Mouse (Mus musculus) c-Kit-positive CD71-positive TER-119-positive erythroid progenitor cells, embryonic 14.5 days (primary cell): ENCODE measurements around the gene Ndufs6.

ENCODE experiments used
- DNase-seq: peaks from one replicate; pipeline ENCODE4 v3.0.0-alpha.2; 2013; ENCODE audit warnings: low spot score

Ndufs6 gene

DNA sequence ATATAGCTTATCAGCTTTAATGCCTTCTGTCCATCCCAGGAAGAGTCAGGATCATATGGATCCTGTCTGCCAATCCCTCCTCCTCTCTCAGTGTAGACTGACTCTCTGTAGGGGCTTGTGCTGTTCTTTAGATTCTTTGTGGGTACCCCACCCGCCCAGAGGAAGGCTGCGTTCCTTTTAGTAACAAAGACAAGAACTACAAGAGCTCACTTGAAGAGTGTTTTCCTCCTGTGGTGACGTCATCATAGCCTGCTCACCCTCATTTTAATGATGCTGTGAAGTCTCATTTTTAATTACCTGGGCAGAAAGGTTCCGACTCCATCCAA lies 22.3 kb downstream of the Ndufs6 start:
- no peak for DNase-seq

DNA sequence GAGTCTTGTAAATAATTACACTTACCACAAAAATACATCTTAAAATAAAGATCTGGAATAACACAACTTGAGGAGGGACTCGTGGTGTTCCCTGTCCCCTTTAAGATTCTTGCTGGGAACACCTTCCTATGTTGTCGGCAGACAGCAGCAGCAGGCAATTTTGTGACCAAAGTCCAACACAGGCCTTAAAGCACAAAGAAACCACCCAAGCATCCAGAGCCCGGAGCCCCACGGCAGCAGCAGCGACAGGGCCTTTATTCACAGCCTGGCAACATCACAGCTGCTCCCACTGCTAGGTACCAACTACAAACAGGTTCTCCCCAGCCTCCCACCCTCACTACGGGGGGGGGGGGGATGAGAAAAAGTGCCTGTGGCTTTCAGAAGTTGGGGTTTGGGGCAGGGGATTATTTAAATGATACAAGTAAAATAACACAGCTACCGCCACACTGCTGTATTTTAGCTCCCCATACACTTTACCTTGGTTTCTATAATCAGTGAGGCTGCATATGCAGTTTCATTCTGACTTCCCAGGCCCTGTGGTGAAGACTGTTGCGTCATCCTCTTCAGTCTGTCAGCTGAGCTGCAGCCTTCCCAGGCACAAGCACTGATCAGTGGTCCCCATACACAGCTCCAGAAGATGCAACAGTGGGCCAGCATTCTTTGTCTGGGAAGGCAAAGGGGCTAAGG lies 22.8 kb downstream of the Ndufs6 start:
- DNase-seq = no peak

DNA sequence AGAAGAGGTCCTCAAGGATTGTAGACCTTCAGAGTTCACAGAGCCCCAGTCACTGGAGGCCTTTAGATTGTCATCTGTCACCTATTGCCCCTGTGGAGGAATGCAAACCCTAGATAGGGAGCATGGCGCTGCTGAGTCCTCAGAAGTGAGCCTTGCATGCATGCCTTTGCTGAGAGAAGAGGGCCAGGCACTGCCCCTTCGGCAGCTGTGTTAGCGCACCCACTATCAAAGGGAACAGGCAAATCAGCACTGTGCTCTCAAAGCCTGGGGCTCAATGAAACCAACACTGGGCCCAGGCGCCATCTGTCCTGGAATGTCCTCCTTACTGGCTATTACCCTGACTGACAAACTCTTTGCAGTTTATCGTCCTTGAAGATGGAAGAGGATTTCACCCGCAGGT lies 23.6 kb downstream of the Ndufs6 start:
- no peak for DNase-seq

DNA sequence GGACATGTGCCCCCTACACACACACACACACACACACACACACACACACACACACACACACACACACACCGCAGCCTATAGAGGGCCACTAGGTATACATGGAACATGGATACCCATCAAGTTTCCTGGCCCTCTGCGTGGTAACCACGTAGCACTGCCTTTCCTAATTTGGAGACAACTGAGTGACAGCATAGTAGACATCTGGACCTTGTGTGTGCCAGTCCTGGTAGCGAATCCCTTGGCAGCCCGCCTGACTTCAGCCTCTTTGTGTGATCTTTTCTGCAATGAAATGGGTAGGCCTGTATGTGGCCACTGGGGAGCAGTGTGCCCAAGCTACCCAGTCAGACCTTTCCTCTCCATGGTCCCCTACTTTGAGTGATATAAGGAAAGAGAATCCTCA lies 29.0 kb downstream of the Ndufs6 start:
- DNase-seq = no peak

DNA sequence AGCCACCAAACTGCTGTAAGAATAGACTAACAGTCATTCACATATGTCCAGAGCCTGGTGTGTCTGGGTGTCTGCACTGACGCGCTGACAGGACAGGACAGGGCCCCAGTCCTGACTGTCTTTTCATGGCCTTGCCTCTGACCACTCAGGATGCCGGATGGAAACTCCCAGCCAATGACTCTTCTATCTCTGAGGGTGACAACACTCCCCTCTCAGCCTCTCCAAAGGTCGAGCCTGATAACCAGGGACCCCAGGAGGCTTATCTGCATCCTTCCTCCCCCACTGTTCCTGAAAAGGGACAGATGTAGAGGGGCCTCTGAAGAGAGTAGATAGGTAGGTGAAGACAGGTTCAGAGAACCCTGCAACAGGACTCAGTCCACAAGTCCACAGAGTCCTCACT lies 29.6 kb downstream of the Ndufs6 start:
- DNase-seq = no peak

DNA sequence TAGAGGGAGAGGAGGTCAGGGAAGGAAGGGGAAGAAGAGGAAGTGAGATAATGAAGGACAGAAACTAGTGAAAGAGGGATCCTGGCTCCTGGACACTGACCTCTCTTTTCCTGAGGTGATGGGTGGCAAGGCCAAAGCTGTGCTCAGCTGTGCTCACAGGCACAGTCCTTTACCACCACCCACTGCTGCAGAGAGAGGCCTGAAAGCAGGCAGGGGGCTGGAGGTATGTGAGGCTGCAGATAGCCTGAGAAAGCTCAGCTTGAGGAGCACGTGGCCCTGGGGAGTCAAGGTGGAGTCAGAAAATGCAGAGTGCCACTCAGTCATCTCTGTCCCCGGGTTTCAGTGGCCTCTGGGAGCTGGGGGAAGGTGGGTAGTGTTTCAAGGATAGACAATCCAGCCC lies 37.2 kb downstream of the Ndufs6 start:
- no peak for DNase-seq

DNA sequence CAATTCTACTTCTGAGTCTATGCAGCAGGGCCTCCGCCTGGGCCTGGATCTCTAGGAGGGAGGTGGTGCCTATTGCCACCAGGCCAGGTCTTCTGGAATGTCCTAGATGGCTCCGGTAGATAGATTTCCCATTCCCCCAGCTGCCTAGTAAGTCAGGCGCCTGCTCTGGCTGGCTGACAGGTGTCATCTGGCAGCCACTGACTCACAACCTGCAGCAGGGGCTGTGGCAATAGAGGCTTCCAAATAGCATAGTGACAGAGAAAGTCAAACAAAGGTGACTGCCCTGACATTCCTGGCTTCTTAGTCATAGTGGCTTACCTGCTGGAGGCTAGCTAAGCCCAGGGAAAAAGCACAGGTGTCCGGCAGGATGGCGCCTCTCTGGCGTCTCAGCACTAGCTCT lies 38.1 kb downstream of the Ndufs6 start:
- DNase-seq = no peak

DNA sequence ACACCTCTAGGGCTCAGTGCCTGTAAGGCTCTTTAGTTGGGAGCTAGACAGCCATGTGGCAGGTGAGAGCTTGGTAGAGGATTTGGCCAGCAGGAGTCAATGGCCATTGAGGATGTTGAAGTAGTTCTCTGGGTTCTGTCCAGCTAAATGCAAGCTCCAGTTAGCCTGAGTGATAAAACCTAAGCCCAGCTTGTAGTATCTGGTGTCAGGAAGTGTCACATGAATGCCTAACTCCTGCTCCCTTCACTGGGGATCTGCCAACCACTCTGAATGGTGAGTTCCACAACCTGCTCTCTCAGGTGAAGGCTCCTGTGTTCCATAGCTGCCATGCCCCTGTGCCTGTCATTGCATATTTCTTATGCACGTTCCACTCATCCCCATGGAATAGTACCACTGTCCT lies 44.8 kb downstream of the Ndufs6 start:
- no peak for DNase-seq

DNA sequence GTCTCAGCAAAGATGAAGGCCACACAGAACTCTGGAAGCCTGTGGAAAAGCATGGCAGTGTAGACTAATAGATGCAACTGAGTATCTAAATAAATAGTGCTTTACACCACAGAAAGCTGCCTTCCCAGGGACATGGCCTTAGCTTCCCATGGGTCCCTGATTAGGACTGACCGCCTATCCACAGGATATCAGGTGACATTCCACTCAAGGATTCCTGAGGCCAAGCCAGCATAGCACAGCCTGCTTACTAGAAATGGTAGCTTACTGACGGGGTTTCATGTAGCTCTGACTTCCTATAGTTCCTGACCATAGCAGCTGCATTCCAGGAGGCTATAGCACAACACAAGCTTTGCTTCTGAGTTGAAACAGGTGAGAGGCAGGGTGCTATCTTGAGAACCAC lies 45.9 kb downstream of the Ndufs6 start:
- no peak for DNase-seq

DNA sequence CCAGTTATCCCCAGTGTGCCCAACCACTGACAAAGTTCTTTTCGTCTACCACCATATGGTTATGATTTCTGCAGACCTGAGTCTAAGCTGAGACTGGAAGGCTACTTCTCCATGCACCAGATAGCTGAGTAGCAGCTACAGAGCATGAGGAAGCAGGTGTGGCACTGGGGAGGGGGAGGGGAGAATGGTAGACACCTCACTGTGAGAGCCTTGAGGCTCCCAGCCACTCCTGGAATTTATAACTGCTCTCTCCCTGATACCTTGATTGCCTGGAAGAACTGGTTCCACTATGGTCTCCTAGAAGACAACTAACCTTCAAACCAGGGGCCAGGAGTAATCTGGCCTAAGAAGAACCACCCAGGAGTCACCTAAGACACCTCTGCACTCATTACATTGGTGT lies 49.1 kb downstream of the Ndufs6 start:
- DNase-seq = no peak

DNA sequence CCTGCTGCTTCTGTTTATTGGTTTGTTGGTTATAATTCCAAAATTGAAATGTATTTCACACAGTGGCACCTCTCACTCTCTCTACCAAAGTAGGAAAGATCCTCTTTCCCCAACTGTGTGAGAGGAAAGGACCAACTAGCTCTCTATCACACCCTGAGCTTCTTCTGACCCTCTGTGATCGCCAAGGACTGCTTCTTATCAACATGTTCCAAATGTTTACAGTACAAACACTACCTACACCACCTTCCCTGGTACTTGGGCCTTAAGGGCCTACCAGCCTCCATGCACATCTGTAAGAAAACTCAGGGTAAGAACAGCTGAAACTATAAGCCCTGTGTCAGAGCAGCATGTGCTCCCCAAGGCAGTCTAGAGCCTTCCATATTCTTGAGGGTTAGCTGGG lies 50.5 kb downstream of the Ndufs6 start:
- DNase-seq = no peak

DNA sequence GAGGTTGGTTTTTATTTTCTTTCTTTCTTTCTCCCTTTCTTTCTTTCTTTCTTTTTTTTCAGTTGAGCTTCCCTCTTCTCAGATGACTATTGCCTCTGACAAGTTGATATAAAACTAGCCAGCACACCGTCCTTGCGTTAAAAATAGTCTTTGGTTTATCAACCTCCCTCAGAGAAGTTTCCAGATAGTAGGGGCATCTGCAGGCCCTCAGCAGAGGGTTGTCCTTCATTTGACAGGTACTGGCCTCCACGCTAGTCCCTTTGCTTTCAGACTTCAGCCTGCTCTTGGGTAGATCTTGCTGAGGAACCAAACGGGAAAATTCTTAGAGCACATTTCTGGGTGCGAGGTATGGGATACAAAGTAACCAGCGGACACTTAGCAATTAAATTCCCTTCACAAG lies 51.0 kb downstream of the Ndufs6 start:
- DNase-seq = no peak

DNA sequence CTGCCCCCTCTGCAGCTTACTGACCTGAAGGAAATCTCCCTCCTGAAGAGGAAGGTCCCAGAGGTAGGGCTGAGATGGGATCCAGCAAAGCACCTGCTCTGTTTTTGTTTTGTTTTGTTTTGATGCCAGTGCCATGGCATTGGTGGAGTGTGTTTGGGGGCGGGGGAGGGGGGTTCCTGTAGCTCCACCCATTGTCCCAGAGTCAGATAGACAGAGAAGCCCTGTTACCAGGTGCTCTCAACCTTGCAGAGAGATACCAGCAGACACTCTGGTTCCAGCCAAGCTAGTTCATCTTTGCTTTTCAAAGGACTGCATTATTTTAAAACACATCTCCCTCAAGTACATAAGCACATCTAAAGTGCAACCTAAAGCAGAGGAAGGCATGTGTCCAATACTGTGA lies 54.8 kb downstream of the Ndufs6 start:
- DNase-seq = no peak

DNA sequence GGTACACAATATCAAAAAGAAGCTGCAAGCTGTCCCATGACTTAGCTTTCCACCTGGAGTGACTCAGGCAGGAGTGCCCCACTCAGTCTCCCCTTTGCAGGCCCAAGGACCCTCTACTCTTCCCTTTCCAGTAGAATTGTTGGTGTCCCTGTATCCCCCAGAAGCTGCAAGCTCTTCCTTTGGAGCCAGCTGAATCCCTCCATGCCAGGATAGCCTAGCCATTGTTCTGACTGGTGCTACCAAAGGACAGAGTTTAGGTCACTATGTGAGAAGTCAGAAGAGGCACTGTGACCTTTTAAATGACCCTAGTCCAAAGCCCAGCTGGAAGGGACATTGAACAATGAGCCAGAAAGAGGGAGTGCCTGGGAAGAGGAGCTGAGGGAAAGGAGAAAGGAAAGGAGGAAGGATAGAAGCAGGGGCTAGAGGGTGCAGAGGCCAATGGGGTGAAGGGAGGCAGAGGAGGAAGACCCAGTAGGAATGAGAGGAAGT lies 55.5 kb downstream of the Ndufs6 start:
- DNase-seq = no peak

DNA sequence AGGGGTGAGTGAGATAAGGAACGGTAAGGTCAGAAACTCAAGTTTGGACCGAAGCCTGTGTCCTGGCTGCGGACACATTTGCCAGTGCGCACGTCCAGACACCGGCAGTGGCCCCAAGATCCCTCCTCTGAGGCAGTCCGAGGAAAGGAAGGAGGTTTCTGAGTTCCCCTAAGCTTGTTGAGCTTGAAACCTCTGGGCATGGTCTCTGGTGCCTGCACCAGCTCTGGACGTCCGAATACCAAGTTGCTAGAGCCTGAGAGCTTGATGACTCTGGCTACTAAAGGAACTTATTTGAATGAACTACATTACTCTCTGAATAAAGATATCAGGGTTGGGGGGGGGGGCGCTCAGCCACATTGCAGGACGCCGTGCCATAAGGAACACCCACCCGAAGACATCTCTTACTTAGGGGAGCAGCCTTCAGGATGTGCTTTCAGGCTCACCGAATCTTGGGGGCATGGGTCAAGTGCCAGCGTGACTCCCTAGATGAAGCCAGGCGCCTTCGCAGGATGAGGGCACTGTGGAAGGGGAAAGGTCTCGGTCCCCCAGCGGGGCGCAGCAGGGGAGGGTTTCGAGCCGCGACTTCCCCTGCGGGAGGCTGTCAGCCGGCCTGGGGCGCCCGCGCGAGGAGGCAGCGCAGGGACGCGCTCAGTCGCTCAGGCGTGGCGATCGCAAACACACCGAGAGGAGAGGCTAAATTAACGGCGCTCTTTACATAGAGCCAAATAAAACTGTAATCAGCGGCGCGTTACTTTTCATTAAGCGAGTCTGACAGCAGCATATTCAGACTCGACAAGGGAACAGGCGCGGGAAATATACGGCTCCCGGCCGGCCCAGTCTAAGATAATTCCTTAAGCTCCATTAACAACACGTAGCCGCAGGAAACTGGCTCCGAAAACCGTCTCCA lies 56.8 kb downstream of the Ndufs6 start:
- no peak for DNase-seq

DNA sequence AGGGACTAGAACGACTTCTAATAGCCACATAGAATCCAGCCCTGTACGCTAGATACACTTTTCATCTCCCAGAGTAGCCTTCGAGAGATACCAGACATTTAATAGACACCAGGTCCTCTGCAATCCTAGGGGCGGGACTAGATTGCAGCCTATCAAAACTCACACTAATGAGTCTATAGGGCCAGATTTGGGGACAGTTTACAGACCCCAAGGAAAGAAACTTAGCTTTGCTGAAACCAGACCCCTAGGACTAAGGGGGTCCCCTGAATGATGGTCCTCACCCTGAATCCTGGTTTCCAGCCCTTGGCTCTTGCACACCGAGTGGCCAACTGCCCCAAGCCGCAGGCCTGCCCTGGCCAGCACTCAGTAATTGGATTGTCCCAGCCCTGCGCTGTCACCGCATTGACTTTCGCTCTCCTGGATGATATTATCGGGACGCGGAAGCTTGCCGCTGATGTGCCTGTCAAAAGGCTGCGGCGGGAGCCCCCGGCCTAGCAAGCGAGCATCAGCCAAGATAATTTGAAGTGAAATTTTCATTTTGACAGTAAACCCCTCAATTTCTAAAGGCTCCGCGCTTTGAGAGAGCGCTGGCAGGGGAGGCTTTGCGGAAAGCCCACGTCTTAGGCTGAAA lies 57.8 kb downstream of the Ndufs6 start:
- no peak for DNase-seq

DNA sequence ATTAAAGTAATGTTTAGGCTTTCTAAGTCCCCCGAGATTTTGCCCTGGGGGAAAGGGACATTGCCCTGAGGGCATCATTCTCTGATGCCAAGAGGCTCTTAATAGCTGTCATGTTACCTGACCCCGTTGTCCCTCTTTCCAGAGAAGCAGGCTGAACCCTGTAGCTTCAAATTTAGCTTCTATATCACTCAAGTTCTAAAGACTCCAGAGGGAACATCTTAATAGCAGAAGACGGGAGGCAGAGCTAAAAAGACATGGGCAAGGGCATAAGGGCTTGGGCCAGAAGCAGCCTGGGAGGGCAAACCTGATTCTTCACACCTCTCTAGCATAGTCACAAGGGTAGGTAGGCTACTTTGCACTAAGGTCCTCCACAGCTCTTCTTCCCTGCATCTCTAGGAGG lies 58.5 kb downstream of the Ndufs6 start:
- DNase-seq = no peak
